Mouse (Mus musculus): ENCODE results near the gene Sncb. TPM values are rescaled to one million over a fixed set of nuclear protein-coding genes. Genes with fewer than 3 reads are reported as not detected.

Sncb gene
- not detected in 2 replicates for polyA plus RNA-seq (2015; fragmentation: Nextera tagmentation; extraction: Ambion mirVana)

GRCm38 (mm10) chr13:54766192-54766768 lies at the start of gene Sncb:
Gene Sncb, minus strand, starts transcription at chr13:54766595.
- Histone ChIP-seq H3K4me3 (peak within 1 kb of the TSS; percentile 31), H3K4me2 (peak within 1 kb of the TSS; percentile 57), H3K9me3 (replicated peaks) (no peaks in the 10 kb centered on the region), H3K27me3 (peaks cover 64% of the 10 kb centered on the region), H3K4me1 (replicated peaks) (peaks cover 10% of the 10 kb centered on the region), H3K9ac (no peak within 1 kb of the TSS), H3K27ac (no peak within 1 kb of the TSS), H3K36me3 (no peaks in the 10 kb centered on the region)
- 0 out of 2 replicates have a peak, but pooled peaks have one; percentile 31 for ATAC-seq (replicated peaks; ENCODE audit: insufficient number of reproducible peaks, insufficient read depth, low FRiP score, low read depth)
- WGBS = 2% methylated on average over 33 of the region's 35 CpGs

DNA sequence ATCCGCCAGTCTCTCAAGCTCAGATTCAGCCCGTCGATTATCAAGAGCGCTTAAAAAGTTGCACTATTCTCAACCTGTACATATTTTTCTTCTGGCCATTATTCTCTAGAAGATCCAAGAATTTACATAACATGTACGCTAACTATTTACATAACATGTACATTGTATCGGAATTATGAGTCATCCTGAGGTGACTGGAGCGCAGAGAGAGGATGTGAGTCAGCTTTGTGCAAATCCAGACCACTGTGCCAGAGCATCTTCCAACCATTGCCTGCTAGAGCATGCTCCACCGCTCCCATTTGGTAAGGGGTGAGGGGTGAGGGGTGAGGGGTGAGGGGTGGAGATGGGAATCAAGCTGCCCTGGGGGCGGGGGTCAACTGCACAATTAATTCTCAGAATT lies 47.0 kb upstream of the Sncb start:
- ATAC-seq (replicated peaks; ENCODE audit: insufficient number of reproducible peaks, insufficient read depth, low FRiP score, low read depth) = no peak
- Histone ChIP-seq H3K4me3 (no peak overlapping the region), H3K36me3 (no peaks in the 10 kb centered on the region), H3K4me1 (replicated peaks) (no peaks in the 10 kb centered on the region), H3K9me3 (replicated peaks) (no peaks in the 10 kb centered on the region), H3K9ac (no peak overlapping the region), H3K4me2 (no peak overlapping the region), H3K27me3 (0 out of 2 replicates have a peak, but pooled peaks cover 4% of the 10 kb centered on the region), H3K27ac (no peak overlapping the region)
- WGBS = 76% methylated on average over 9 of the region's 9 CpGs

DNA sequence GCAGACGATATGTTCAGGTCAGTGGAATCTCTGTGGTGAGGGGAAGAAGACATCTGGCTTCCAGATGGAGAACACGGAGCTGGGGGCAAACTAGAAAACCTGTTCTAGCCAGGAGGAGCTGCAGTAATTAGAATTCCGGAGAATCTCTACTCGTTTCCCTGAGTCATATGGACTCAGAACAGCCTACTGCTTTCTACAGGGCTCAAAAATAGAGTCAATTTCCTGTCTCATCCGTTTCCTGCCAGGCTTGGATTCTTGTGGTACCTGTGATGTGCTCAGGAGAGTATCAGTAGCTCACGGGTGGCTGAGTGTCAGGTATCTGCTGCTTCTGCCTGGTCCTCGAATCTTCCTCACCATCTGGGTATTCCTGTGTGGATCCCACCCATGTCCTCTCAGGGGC lies 45.1 kb upstream of the Sncb start:
- Histone ChIP-seq H3K9me3 (replicated peaks) (no peaks in the 10 kb centered on the region), H3K27ac (no peak overlapping the region), H3K27me3 (peaks cover 20% of the 10 kb centered on the region), H3K36me3 (no peaks in the 10 kb centered on the region), H3K4me3 (no peak overlapping the region), H3K4me1 (replicated peaks) (no peaks in the 10 kb centered on the region), H3K9ac (no peak overlapping the region), H3K4me2 (no peak overlapping the region)
- ATAC-seq (replicated peaks; ENCODE audit: insufficient number of reproducible peaks, insufficient read depth, low FRiP score, low read depth) = no peak
- WGBS = 53% methylated on average over 7 of the region's 7 CpGs

DNA sequence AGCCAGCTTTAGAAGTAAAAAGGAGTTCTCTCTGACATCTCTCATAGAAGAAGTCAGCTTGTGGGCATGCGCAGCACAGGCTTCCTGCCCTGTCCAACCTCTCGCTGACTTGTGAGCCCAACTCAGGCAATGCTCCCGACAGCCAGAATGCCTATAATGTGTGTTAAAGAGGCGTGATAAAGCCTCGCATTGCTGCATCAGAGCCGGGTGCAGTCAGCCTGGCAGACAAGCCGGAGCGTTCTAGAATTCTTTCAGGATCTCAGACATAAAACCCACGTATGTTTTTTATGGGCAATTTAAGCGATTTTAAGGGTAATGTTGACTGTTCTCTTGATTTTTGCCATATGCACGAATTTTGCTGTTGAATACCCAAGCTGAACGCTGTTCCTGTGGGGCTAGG lies 41.7 kb upstream of the Sncb start:
- Histone ChIP-seq H3K4me3 (no peak overlapping the region), H3K9ac (no peak overlapping the region), H3K36me3 (no peaks in the 10 kb centered on the region), H3K4me2 (no peak overlapping the region), H3K4me1 (replicated peaks) (no peaks in the 10 kb centered on the region), H3K27me3 (peaks cover 49% of the 10 kb centered on the region), H3K27ac (no peak overlapping the region), H3K9me3 (replicated peaks) (no peaks in the 10 kb centered on the region)
- 58% methylated on average over 12 of the region's 12 CpGs for WGBS
- no peak for ATAC-seq (replicated peaks; ENCODE audit: insufficient number of reproducible peaks, insufficient read depth, low FRiP score, low read depth)

- no peaks in the 10 kb centered on the region for H3K36me3 ChIP-seq
- H3K4me3 ChIP-seq = no peak overlapping the region
- H3K27me3 ChIP-seq = peaks cover 45% of the 10 kb centered on the region
- no peaks in the 10 kb centered on the region for H3K4me1 ChIP-seq (replicated peaks)
- H3K9me3 ChIP-seq (replicated peaks) = no peaks in the 10 kb centered on the region
- no peak overlapping the region for H3K27ac ChIP-seq
- whole genome bisulfite sequencing = 46% methylated on average over 13 of the region's 13 CpGs
- H3K4me2 ChIP-seq = no peak overlapping the region
- H3K9ac ChIP-seq = no peak overlapping the region
- ATAC-seq (replicated peaks; ENCODE audit: insufficient number of reproducible peaks, insufficient read depth, low FRiP score, low read depth) = no peak
These were observed 40.1 kb upstream of the Sncb start for GRCm38 (mm10) chr13:54806434-54806976.

- WGBS = 40% methylated on average over 21 of the region's 21 CpGs
- ATAC-seq (replicated peaks; ENCODE audit: insufficient number of reproducible peaks, insufficient read depth, low FRiP score, low read depth) = no peak
- H3K9ac ChIP-seq = no peak overlapping the region
- H3K36me3 ChIP-seq = no peaks in the 10 kb centered on the region
- no peak overlapping the region for H3K4me3 ChIP-seq
- peaks cover 50% of the 10 kb centered on the region for H3K27me3 ChIP-seq
- H3K4me2 ChIP-seq = no peak overlapping the region
- no peak overlapping the region for H3K27ac ChIP-seq
- no peaks in the 10 kb centered on the region for H3K9me3 ChIP-seq (replicated peaks)
- no peaks in the 10 kb centered on the region for H3K4me1 ChIP-seq (replicated peaks)
These were observed 38.9 kb upstream of the Sncb start for GRCm38 (mm10) chr13:54805134-54805838.

GRCm38 (mm10) chr13:54803010-54803409 lies 36.6 kb upstream of the Sncb start:
- no peaks in the 10 kb centered on the region for H3K4me1 ChIP-seq (replicated peaks)
- 76% methylated on average over 6 of the region's 6 CpGs for WGBS
- no peaks in the 10 kb centered on the region for H3K36me3 ChIP-seq
- no peaks in the 10 kb centered on the region for H3K9me3 ChIP-seq (replicated peaks)
- no peak overlapping the region for H3K9ac ChIP-seq
- H3K4me2 ChIP-seq = no peak overlapping the region
- H3K4me3 ChIP-seq = no peak overlapping the region
- ATAC-seq (replicated peaks; ENCODE audit: insufficient number of reproducible peaks, insufficient read depth, low FRiP score, low read depth) = no peak
- no peak overlapping the region for H3K27ac ChIP-seq
- peaks cover 57% of the 10 kb centered on the region for H3K27me3 ChIP-seq

GRCm38 (mm10) chr13:54800206-54800605 lies 33.8 kb upstream of the Sncb start:
- H3K27me3 ChIP-seq = peaks cover 45% of the 10 kb centered on the region
- no peaks in the 10 kb centered on the region for H3K4me1 ChIP-seq (replicated peaks)
- no peaks in the 10 kb centered on the region for H3K9me3 ChIP-seq (replicated peaks)
- no peak overlapping the region for H3K9ac ChIP-seq
- WGBS = 54% methylated on average over 4 of the region's 4 CpGs
- no peak overlapping the region for H3K27ac ChIP-seq
- no peaks in the 10 kb centered on the region for H3K36me3 ChIP-seq
- no peak overlapping the region for H3K4me2 ChIP-seq
- no peak overlapping the region for H3K4me3 ChIP-seq
- ATAC-seq (replicated peaks; ENCODE audit: insufficient number of reproducible peaks, insufficient read depth, low FRiP score, low read depth) = no peak

DNA sequence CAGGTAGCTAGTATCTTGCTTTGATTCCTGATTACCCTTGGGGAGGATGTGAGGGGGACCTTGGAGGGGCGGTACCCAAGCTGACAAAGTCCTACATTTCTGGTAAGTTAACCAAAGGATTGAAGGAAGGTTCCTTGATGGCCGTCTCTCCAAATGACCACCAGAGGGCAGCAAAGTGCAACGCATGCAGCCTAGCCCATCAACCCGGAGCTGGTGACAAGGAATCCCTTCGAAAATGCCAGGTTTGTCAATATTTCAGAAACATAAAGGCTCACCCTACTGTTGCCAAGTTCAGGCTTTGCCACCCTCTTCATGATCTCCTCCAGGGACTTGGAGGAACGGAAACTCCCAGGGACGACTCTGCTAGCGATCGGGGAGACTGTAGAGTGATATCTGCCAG lies 33.3 kb upstream of the Sncb start:
- Histone ChIP-seq H3K27ac (no peak overlapping the region), H3K27me3 (peaks cover 40% of the 10 kb centered on the region), H3K36me3 (no peaks in the 10 kb centered on the region), H3K9ac (no peak overlapping the region), H3K4me1 (replicated peaks) (no peaks in the 10 kb centered on the region), H3K4me3 (0 out of 2 replicates have a peak overlapping the region, but pooled peaks have one; percentile 18), H3K4me2 (peak overlapping the region; percentile 55), H3K9me3 (replicated peaks) (no peaks in the 10 kb centered on the region)
- 8% methylated on average over 9 of the region's 9 CpGs for WGBS
- ATAC-seq (replicated peaks; ENCODE audit: insufficient number of reproducible peaks, insufficient read depth, low FRiP score, low read depth) = no peak

DNA sequence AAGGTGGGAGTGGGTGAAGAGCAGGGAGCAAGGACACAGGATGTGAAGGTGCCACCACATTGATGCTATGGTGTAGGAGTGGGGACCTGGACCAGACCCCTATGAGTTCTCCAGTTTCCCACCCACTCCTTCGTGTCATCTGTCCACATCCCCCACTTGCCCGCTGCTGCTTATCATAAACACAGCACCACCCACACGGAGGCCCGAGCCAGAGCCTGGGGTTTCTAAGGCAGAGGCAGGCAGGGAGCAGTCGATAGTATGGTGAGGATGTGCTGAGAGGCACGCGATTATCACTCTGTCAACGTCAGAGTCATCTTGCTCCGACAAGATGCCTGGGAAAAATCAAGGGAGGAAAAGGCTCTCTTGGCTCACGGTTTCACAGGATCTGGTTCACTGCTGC lies 32.3 kb upstream of the Sncb start:
- no peak overlapping the region for H3K9ac ChIP-seq
- no peak overlapping the region for H3K4me3 ChIP-seq
- no peak overlapping the region for H3K4me2 ChIP-seq
- no peaks in the 10 kb centered on the region for H3K4me1 ChIP-seq (replicated peaks)
- H3K36me3 ChIP-seq = no peaks in the 10 kb centered on the region
- no peaks in the 10 kb centered on the region for H3K9me3 ChIP-seq (replicated peaks)
- H3K27me3 ChIP-seq = peaks cover 39% of the 10 kb centered on the region
- no peak for ATAC-seq (replicated peaks; ENCODE audit: insufficient number of reproducible peaks, insufficient read depth, low FRiP score, low read depth)
- WGBS = 49% methylated on average over 10 of the region's 10 CpGs
- no peak overlapping the region for H3K27ac ChIP-seq

GRCm38 (mm10) chr13:54797861-54798643 lies 31.7 kb upstream of the Sncb start:
- WGBS = 69% methylated on average over 16 of the region's 16 CpGs
- Histone ChIP-seq H3K9me3 (replicated peaks) (no peaks in the 10 kb centered on the region), H3K36me3 (no peaks in the 10 kb centered on the region), H3K27ac (no peak overlapping the region), H3K4me1 (replicated peaks) (no peaks in the 10 kb centered on the region), H3K4me3 (no peak overlapping the region), H3K4me2 (no peak overlapping the region), H3K9ac (no peak overlapping the region), H3K27me3 (peaks cover 40% of the 10 kb centered on the region)
- ATAC-seq (replicated peaks; ENCODE audit: insufficient number of reproducible peaks, insufficient read depth, low FRiP score, low read depth) = no peak

All from heart, embryonic 15.5 days (tissue).